Mouse (Mus musculus): ENCODE data around the gene Mta3. TPM values are rescaled to one million over a fixed set of nuclear protein-coding genes. Genes with fewer than 3 reads are reported as not detected.

Gene Mta3
- 10 to 100 TPM; 31.0 to 39.1 TPM for total RNA-seq (2023)

GRCm38 (mm10) chr17:83706116-83706593 is at the start of gene Mta3:
Mta3 (plus strand) TSS chr17:83706163.

GRCm38 (mm10) chr17:83847815-83848214 is 141.9 kb downstream of the Mta3 start, which contains the start of gene Haao:
Haao (minus strand) TSS chr17:83847963.

Other genes with a start within 250 kb of the Mta3 start
- gene Cox7a2l, start 188.8 kb upstream of the Mta3 start, total RNA-seq (2023): 100 to 1,000 TPM; 113 to 123 TPM
- gene Kcng3, start 74.3 kb upstream of the Mta3 start, total RNA-seq (2023): under 1 TPM in 1 of 2 experiments, not detected in 1; 0.11 TPM
- gene Haao, start 141.8 kb downstream of the Mta3 start, total RNA-seq (2023): 10 to 100 TPM; 39.4 to 43.5 TPM